Mouse (Mus musculus): ENCODE measurements around the gene Dhps. TPM values are rescaled to one million over a fixed set of nuclear protein-coding genes. Genes with fewer than 3 reads are reported as not detected.
"Not testable (repeated sequence)": the region's sequence is repeated elsewhere in the genome, so short reads cannot be mapped to it uniquely, and the experiment has no call there.

The Dhps gene
- polyA plus RNA-seq, 1 experiment from 2014 or later = 88.8 TPM

DNA sequence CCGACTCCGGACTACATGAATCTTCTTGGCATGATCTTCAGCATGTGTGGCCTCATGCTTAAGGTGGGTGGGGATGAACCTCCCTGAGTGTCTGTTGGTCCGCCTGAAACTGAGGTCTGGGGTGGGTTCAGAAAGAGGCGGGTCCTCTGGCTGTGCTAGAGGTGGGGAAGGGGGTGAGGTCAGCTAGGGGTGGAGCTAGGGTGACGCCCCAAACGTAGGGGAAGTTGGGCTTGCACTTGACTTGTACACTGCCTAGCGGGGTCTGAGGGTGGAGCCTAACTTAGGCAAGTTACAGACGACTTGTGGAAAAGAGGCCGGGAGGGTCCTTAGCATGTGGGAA, 9.6 kb downstream of the Dhps start, which contains the start of gene Wdr83:
Wdr83 (minus strand) TSS at position 91 of the 340 bp plus-strand sequence.
- H3K27me3 ChIP-seq (ENCODE audit: control insufficient read depth, insufficient read depth, low read length) = no peaks in the 10 kb centered on the region
- WGBS = 3% methylated on average over 9 of the region's 9 CpGs
- H3K9ac ChIP-seq (replicated peaks; ENCODE audit: low read length) = peak within 1 kb of the TSS; percentile 91
- ATAC-seq (ENCODE audit: low FRiP score, low TSS enrichment) (peak; percentile 53; the same call in 1 of the 2 replicates), DNase-seq (peak; percentile 25)
- H3K4me1 ChIP-seq (ENCODE audit: control insufficient read depth, insufficient read depth, low read length) = peaks cover 22% of the 10 kb centered on the region
- no peaks in the 10 kb centered on the region for H3K9me3 ChIP-seq (ENCODE audit: control insufficient read depth, low read length)
- peak within 1 kb of the TSS; percentile 16 for H3K27ac ChIP-seq (replicated peaks; ENCODE audit: low read depth, low read length)
- H3K4me2 ChIP-seq (ENCODE audit: low read length) = peak within 1 kb of the TSS; percentile 93
- peak within 1 kb of the TSS; percentile 87 for H3K4me3 ChIP-seq (replicated peaks; ENCODE audit: low read depth, low read length)
- peaks cover 20% of the 10 kb centered on the region for H3K36me3 ChIP-seq (ENCODE audit: control insufficient read depth, insufficient read depth, low read length)

DNA sequence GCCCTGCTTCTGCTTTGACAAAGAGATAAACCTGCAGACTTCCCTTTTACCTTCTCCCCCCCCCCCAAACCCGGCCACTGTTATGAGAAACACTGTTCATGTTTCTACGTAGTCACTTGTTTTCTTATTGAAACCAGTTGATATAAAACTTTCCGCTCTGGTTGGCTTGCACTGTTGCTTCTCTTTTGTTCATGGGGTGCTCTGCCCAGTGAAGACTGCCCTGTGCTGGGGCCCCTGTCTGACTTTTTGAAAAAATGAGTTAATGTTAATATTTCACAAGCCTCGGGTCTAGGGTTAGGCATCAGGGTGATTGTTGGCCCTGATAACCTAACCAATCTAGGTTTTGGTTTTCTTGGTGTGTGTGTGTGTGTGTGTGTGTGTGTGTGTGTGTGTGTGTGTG, 10.6 kb downstream of the Dhps start:
- not testable (repeated sequence) for H3K9ac ChIP-seq (replicated peaks; ENCODE audit: low read length); H3K4me3 ChIP-seq (replicated peaks; ENCODE audit: low read depth, low read length); H3K27me3 ChIP-seq (ENCODE audit: control insufficient read depth, insufficient read depth, low read length); ATAC-seq (ENCODE audit: low FRiP score, low TSS enrichment); H3K4me2 ChIP-seq (ENCODE audit: low read length); H3K9me3 ChIP-seq (ENCODE audit: control insufficient read depth, low read length); H3K27ac ChIP-seq (replicated peaks; ENCODE audit: low read depth, low read length); DNase-seq
- WGBS = 94% methylated on average over 4 of the region's 4 CpGs
- peaks cover 15% of the 10 kb centered on the region for H3K36me3 ChIP-seq (ENCODE audit: control insufficient read depth, insufficient read depth, low read length)
- peaks cover 22% of the 10 kb centered on the region for H3K4me1 ChIP-seq (ENCODE audit: control insufficient read depth, insufficient read depth, low read length)

DNA sequence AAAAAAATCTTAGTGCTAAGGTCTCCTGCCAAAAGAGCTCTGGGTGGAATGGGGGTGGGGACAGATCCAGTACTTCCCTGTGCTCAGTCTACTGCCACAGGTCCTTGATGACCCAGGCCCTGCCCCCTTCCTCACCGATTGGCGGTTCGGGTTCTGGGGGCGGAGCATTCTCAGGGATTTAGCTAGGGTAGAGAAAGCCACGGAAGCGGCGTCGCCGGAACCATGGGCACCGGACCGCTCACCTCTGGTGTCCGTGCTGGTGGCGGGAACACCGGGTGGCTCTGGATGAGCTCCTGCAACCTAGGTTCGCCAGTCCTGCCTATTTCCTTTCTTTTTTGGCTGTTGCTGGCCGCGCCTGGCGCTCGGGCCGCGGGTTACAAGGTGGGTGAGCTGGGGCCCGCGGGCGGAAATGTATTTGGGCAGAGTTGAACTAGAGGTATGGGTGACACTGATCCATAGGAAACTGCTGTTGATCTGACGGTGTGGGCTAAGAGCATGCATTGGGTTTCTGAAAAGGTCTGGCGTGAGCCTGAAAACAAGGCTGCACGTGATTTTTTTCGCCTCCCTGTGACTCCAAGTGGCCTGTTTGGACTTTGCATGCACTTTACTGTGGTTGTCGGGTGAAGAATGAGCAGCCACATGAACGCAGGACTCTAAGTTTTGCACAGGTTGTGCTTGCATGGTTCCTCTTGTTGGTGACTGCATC, 11.7 kb downstream of the Dhps start, which contains the start of gene Man2b1:
Man2b1 (plus strand) TSS at position 163 of the 706 bp plus-strand sequence.
- no peaks in the 10 kb centered on the region for H3K9me3 ChIP-seq (ENCODE audit: control insufficient read depth, low read length)
- H3K4me3 ChIP-seq (replicated peaks; ENCODE audit: low read depth, low read length) = peak within 1 kb of the TSS; percentile 59
- ATAC-seq (ENCODE audit: low FRiP score, low TSS enrichment) (peak; percentile 81), DNase-seq (peak; percentile 85)
- no peaks in the 10 kb centered on the region for H3K27me3 ChIP-seq (ENCODE audit: control insufficient read depth, insufficient read depth, low read length)
- no peak within 1 kb of the TSS for H3K27ac ChIP-seq (replicated peaks; ENCODE audit: low read depth, low read length)
- peak within 1 kb of the TSS; percentile 61 for H3K9ac ChIP-seq (replicated peaks; ENCODE audit: low read length)
- H3K4me2 ChIP-seq (ENCODE audit: low read length) = peak within 1 kb of the TSS; percentile 89
- peaks cover 11% of the 10 kb centered on the region for H3K36me3 ChIP-seq (ENCODE audit: control insufficient read depth, insufficient read depth, low read length)
- under 1% methylated on average over 30 of the region's 30 CpGs for WGBS
- peaks cover 22% of the 10 kb centered on the region for H3K4me1 ChIP-seq (ENCODE audit: control insufficient read depth, insufficient read depth, low read length)

DNA sequence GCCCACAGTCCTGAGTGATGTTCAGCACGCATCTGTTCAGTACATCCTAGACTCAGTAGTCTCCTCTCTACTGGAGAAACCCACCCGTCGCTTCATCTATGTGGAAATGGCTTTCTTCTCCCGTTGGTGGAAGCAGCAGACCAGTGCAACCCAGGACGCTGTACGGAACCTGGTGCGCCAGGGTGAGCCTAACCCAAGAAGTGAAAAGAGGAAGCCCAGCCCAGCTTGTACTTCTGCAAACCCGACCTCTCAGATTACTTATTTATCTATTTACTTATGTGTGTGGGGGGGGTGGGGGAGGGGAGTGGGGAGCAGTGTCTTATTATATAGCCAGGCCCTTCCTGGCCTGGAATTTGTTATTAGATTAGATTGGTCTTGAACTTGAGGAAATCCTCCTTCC, 13.1 kb downstream of the Dhps start:
- Histone ChIP-seq H3K4me2 (ENCODE audit: low read length) (no peak overlapping the region), H3K4me3 (replicated peaks; ENCODE audit: low read depth, low read length) (no peak overlapping the region), H3K27me3 (ENCODE audit: control insufficient read depth, insufficient read depth, low read length) (no peaks in the 10 kb centered on the region), H3K9me3 (ENCODE audit: control insufficient read depth, low read length) (no peaks in the 10 kb centered on the region), H3K27ac (replicated peaks; ENCODE audit: low read depth, low read length) (no peak overlapping the region), H3K4me1 (ENCODE audit: control insufficient read depth, insufficient read depth, low read length) (peaks cover 19% of the 10 kb centered on the region), H3K36me3 (ENCODE audit: control insufficient read depth, insufficient read depth, low read length) (peaks cover 6% of the 10 kb centered on the region; the same call in 1 of the 2 replicates), H3K9ac (replicated peaks; ENCODE audit: low read length) (no peak overlapping the region)
- DNase-seq (no peak), ATAC-seq (ENCODE audit: low FRiP score, low TSS enrichment) (no peak)
- 91% methylated on average over 8 of the region's 8 CpGs for WGBS

DNA sequence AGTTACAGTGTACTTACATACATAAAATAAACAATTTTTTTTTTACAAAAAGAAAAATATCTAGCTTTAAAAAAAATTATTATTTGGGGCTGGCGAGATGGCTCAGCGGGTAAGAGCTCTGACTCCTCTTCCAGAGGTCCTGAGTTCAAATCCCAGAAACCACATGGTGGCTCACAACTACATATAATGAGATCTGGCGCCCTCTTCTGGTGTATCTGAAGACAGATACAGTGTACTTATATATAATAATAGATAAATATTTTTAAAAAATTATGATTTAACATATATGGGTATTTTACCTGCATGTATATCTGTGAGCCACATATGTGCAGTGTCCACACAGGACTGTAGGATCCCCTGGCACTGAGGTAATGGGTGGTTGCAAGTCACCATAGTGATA, 14.7 kb downstream of the Dhps start:
- ATAC-seq (ENCODE audit: low FRiP score, low TSS enrichment) (no peak), DNase-seq (no peak)
- H3K4me3 ChIP-seq (replicated peaks; ENCODE audit: low read depth, low read length) = no peak overlapping the region
- 88% methylated on average over 3 of the region's 3 CpGs for WGBS
- H3K4me2 ChIP-seq (ENCODE audit: low read length) = no peak overlapping the region
- H3K9ac ChIP-seq (replicated peaks; ENCODE audit: low read length) = no peak overlapping the region
- peaks cover 12% of the 10 kb centered on the region; the same call in 1 of the 2 replicates for H3K36me3 ChIP-seq (ENCODE audit: control insufficient read depth, insufficient read depth, low read length)
- no peaks in the 10 kb centered on the region for H3K9me3 ChIP-seq (ENCODE audit: control insufficient read depth, low read length)
- H3K4me1 ChIP-seq (ENCODE audit: control insufficient read depth, insufficient read depth, low read length) = peaks cover 15% of the 10 kb centered on the region
- H3K27me3 ChIP-seq (ENCODE audit: control insufficient read depth, insufficient read depth, low read length) = no peaks in the 10 kb centered on the region
- no peak overlapping the region for H3K27ac ChIP-seq (replicated peaks; ENCODE audit: low read depth, low read length)

DNA sequence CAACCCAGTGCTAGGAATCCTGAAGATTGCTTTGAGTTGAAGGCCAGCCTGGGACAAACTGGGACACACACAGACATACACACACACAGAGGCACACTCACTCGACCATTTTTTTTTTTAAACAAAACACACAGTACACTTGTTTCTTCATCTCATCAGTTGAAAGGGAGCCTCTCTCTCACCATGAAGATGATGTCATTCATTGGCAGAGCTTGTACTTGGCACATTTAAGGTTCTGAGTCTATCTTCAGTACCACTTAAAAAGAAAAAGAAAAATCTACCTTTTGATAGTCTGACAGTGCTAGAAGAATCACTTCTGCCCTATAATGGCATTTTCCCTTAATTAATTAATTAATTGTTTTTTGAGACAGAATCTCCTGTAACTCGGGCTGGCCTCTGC, 17.2 kb downstream of the Dhps start:
- no peak overlapping the region for H3K4me3 ChIP-seq (replicated peaks; ENCODE audit: low read depth, low read length)
- WGBS = 91% methylated on average over 2 of the region's 2 CpGs
- DNase-seq (no peak), ATAC-seq (ENCODE audit: low FRiP score, low TSS enrichment) (no peak)
- no peaks in the 10 kb centered on the region for H3K27me3 ChIP-seq (ENCODE audit: control insufficient read depth, insufficient read depth, low read length)
- no peak overlapping the region for H3K4me2 ChIP-seq (ENCODE audit: low read length)
- H3K36me3 ChIP-seq (ENCODE audit: control insufficient read depth, insufficient read depth, low read length) = peaks cover 22% of the 10 kb centered on the region
- peaks cover 2% of the 10 kb centered on the region for H3K4me1 ChIP-seq (ENCODE audit: control insufficient read depth, insufficient read depth, low read length)
- H3K27ac ChIP-seq (replicated peaks; ENCODE audit: low read depth, low read length) = no peak overlapping the region
- no peaks in the 10 kb centered on the region for H3K9me3 ChIP-seq (ENCODE audit: control insufficient read depth, low read length)
- H3K9ac ChIP-seq (replicated peaks; ENCODE audit: low read length) = no peak overlapping the region

DNA sequence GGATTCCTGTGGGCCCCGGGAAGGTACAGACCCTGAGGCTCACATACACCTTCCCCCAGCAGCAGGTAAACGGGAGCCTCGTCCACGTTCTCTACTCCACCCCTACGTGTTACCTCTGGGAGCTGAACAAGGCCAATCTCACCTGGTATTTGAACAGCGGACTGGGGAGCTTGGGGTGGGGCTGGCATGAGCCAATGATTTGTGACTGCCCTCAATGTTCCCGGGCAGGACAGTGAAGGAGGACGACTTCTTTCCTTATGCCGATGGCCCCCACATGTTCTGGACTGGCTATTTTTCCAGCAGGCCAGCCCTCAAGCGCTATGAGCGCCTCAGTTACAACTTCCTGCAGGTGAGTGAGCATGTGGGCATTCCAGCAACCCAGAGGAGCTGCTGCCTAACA, 19.3 kb downstream of the Dhps start:
- Histone ChIP-seq H3K4me2 (ENCODE audit: low read length) (no peak overlapping the region), H3K9me3 (ENCODE audit: control insufficient read depth, low read length) (no peaks in the 10 kb centered on the region), H3K36me3 (ENCODE audit: control insufficient read depth, insufficient read depth, low read length) (peaks cover 37% of the 10 kb centered on the region), H3K4me1 (ENCODE audit: control insufficient read depth, insufficient read depth, low read length) (no peaks in the 10 kb centered on the region), H3K27me3 (ENCODE audit: control insufficient read depth, insufficient read depth, low read length) (no peaks in the 10 kb centered on the region), H3K4me3 (replicated peaks; ENCODE audit: low read depth, low read length) (no peak overlapping the region), H3K9ac (replicated peaks; ENCODE audit: low read length) (no peak overlapping the region), H3K27ac (replicated peaks; ENCODE audit: low read depth, low read length) (no peak overlapping the region)
- no peak for ATAC-seq (ENCODE audit: low FRiP score, low TSS enrichment)
- no peak for DNase-seq
- WGBS = 94% methylated on average over 11 of the region's 11 CpGs

DNA sequence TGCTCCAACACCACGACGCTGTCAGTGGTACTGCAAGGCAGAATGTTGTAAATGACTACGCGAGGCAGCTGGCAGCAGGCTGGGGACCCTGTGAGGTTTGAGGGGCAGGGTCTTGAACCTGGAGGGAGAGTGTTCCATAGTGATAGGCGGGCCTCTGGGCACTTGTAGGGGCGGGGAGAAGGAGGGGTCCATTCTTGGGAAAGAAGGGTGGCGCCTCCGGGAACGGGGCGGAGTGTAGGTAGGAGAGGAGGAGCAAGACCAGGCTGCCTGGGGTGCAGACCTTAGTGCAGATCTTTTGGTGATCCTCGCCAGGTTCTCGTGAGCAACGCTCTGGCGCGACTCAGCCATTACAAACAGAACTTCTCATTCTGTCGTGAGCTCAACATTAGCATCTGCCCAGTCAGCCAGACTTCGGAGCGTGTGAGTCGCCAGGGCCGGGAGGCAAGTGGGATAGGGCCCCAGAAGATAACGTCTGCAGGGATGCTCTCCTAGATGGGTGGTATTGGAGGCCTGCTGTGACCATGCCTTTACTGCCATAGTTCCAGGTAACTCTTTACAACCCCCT, 20.1 kb downstream of the Dhps start:
- DNase-seq = no peak
- WGBS = 31% methylated on average over 21 of the region's 21 CpGs
- peaks cover 43% of the 10 kb centered on the region for H3K36me3 ChIP-seq (ENCODE audit: control insufficient read depth, insufficient read depth, low read length)

DNA sequence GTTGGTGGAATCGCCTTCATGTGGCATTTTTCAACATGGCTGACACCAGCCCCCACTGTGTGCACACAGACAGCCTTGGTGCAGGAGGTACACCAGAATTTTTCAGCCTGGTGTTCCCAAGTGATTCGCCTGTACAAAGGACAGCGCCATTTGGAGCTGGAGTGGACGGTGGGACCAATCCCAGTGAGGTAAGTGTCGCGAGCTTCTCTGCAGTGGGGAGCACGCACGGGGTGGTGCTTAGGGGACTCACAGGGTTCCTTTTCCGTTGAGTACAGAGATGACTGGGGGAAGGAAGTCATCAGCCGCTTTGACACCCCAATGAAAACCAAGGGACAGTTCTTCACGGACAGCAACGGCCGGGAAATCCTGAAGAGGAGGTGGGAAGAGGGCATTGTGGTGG, 23.5 kb downstream of the Dhps start:
- Histone ChIP-seq H3K36me3 (ENCODE audit: control insufficient read depth, insufficient read depth, low read length) (peaks cover 56% of the 10 kb centered on the region), H3K27ac (replicated peaks; ENCODE audit: low read depth, low read length) (no peak overlapping the region), H3K4me2 (ENCODE audit: low read length) (no peak overlapping the region), H3K27me3 (ENCODE audit: control insufficient read depth, insufficient read depth, low read length) (no peaks in the 10 kb centered on the region), H3K4me3 (replicated peaks; ENCODE audit: low read depth, low read length) (no peak overlapping the region), H3K9ac (replicated peaks; ENCODE audit: low read length) (no peak overlapping the region), H3K4me1 (ENCODE audit: control insufficient read depth, insufficient read depth, low read length) (no peaks in the 10 kb centered on the region), H3K9me3 (ENCODE audit: control insufficient read depth, low read length) (no peaks in the 10 kb centered on the region)
- no peak for ATAC-seq (ENCODE audit: low FRiP score, low TSS enrichment)
- no peak for DNase-seq
- 95% methylated on average over 13 of the region's 13 CpGs for WGBS

More for the DNA sequence above, 20.1 kb downstream of the Dhps start:
- H3K9ac ChIP-seq (replicated peaks; ENCODE audit: low read length) = no peak overlapping the region
- H3K27ac ChIP-seq (replicated peaks; ENCODE audit: low read depth, low read length) = no peak overlapping the region
- no peak for ATAC-seq (ENCODE audit: low FRiP score, low TSS enrichment)
- H3K4me1 ChIP-seq (ENCODE audit: control insufficient read depth, insufficient read depth, low read length) = no peaks in the 10 kb centered on the region
- no peak overlapping the region for H3K4me2 ChIP-seq (ENCODE audit: low read length)
- H3K9me3 ChIP-seq (ENCODE audit: control insufficient read depth, low read length) = no peaks in the 10 kb centered on the region
- H3K27me3 ChIP-seq (ENCODE audit: control insufficient read depth, insufficient read depth, low read length) = no peaks in the 10 kb centered on the region
- H3K4me3 ChIP-seq (replicated peaks; ENCODE audit: low read depth, low read length) = no peak overlapping the region
